Mouse (Mus musculus): Measurements from ENCODE around the gene Adcy4.

The Adcy4 gene

DNA sequence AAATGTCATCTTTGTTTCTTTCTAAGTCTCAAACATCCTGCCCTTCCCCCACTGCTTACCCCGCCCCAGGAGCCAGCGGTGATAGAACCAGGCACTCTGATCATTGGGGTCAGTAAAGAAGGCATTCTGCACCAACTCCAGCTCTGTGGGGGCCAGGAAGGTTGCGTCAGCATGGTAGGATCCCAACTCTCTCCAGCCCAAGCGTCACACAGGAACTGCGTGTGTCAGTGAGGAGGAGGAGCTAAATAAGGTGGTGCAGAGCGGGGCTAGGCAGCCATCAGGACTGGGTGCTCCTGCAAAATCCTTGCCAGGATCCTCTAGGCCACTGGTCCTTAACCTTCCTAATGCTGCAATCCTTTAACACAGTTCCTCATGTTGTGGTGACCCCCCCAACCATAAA is 64.2 kb downstream of the Adcy4 start:
- no peak for DNase-seq (ENCODE audit: low read depth)
